Mouse (Mus musculus) WW6 (cell line): ENCODE measurements around the gene Pank2.
"Not testable (repeated sequence)": the region's sequence is repeated elsewhere in the genome, so short reads cannot be mapped to it uniquely, and the experiment has no call there.

Experiments
- DNase-seq: peaks from one replicate; pipeline ENCODE4 v3.0.0-alpha.2; 2013; ENCODE audit warnings: low read depth, low spot score

Pank2 gene

DNA sequence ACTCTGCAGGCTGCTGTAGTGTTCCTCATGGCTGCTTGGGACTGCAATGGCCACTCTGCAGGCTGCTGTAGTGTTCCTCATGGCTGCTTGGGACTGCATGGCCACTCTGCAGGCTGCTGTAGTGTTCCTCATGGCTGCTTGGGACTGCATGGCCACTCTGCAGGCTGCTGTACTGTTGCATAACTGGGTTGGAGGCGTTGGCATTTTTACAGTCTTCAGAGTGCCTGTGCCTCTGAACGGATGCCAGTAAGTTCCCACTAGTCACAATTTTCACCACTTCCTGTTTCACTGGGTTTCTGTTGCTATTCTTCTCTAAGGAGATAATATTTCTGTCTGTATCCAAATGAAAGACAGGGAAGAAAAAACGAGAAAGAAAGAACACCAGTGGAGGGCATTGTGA lies 58.9 kb downstream of the Pank2 start:
- not testable (repeated sequence) for DNase-seq

DNA sequence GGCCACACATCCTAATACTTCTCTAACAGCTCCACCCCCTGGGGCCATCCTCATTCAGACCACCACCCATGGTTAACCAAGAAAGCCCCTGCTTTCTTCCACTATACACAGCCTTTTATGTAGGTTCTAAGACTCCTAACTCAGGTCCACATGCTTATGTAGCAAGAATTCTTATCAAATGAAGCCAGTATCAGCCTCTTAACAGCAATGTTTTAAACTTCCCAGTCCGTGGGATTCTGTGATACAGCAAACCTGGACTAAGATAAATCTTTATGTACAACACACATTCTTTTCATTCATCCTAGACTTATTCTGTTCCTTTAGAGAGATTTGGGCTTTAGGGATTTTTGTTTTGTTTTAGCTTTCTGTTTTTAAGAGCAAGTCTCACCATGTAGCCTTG lies 61.4 kb downstream of the Pank2 start:
- no peak for DNase-seq

DNA sequence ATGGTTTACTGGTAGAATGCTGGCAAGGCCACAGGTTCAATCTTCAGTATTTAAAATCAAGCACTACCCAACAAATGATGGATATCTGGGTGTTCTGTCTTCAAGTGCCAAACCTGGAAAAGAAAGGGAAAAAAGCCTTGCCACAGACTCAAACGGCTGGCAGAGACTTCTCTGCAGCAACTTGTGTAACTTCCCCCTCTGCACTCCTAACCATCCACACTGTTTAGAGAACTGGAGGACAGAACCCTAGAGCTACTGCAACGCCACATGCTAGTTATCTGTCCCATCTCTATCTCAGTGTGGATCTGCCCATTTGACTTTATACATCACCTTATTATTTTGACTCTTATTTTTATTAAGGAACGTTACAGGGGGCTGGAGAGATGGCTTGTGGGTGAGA lies 63.7 kb downstream of the Pank2 start:
- no peak for DNase-seq

DNA sequence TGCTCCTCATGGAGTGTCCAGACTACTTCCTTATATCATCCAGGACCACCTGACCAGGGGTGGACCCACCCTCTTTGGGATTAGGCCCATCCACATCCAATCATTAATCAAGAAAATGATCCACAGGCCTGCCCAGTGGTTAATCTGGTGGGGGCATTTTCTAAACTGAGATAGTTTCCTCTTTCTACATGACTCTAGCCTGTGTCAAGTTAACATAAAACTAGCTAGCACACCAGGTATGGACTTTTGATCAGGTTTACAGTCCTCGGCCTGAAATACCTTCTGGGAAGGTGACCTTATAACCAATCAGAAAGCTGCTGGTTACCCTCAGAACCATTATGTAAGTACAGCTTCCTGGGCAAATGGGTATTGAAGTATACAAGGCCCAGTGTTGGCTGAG lies 66.7 kb downstream of the Pank2 start:
- no peak for DNase-seq

DNA sequence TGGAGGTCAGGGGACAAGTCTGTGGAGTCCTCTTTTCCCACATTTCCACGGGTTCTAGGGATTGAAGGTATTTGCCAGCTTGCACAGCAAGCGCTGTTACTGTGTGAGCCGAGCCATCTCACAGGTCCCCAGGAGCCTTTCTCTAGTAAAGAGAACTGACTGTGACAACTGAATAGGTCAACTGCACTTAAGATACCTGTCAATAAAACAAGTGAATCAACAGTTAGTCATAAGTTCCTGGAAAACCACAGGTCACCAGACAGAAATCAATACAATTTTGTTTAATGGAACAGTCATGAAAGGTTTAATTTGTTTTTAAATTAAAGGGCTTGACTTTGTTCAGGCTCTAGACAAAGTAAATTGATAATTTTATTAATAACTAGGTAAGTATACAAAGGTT lies 68.3 kb downstream of the Pank2 start:
- no peak for DNase-seq

DNA sequence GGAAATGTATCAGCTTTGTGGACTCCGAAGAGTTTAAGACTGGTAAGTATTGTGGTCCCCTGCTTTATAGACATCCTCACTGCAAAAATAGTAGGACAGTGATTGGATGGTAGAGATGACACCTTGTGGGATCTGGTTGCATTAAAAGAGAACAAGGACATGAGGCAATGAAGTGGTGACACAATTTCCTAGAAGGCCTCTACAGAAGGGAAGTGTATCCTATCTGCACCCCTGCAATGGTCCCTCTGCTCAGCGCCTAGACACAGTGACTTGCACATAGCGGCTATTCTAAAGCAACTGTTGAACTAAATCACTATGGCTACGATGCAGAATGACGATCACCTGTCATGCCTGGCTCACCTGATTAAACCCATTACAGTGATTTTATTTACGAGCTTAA lies 75.3 kb downstream of the Pank2 start:
- no peak for DNase-seq

DNA sequence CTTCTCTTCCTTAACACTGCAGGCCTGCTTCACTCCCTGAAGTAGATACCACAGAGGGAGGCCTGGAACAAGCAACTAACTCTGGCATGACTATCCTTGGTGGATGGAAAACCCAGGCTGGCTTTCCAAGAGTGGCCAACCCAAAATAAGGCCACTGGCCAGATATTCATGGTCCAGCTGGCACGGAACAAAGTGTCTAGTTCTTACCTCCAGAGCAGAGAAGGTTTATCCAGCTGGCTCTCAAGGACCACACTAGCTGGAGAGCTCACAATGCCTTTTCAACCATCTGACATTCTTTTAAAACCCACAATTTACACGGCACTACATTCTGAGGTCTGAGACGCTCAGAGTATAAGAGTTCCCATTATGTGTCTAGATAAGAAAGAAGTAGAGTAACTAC lies 82.2 kb downstream of the Pank2 start:
- DNase-seq = no peak

DNA sequence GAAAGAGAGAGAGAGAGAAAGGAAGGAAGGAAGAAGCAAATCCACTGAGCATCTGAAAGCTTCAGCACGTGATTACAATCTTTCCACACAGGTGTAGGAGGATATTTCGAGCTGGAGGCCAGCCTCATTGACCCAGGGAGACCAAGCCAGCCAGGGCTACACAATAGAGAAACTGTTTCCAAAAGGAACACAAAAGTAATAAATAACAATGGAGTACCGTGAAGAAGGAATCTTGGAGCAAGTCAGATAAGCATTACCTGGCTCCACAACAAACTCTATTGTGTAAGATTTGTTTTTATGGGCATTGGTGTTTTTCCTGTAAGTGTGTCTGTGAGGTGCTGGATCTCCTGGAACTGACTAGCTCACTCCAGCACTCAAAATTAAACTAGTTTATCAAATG lies 83.3 kb downstream of the Pank2 start:
- DNase-seq = no peak
